Mouse (Mus musculus): ENCODE measurements around the gene Fxyd6. TPM values are rescaled to one million over a fixed set of nuclear protein-coding genes. Genes with fewer than 3 reads are reported as not detected.

Fxyd6 gene
- total and polyA plus RNA-seq, 3 experiments: not detected

- Histone ChIP-seq H3K27me3 (ENCODE audit: control insufficient read depth in 1 of 2, insufficient read depth in 2 of 2, low read length in 2 of 2) (peaks cover 0 to 2% of the 10 kb centered on the region in 2 experiments; a peak in 2 of 4 replicates), H3K79me2 (ENCODE audit: control insufficient read depth, insufficient read depth, low read length, poor library complexity) (no peaks in the 10 kb centered on the region), H3K9ac (ENCODE audit: control insufficient read depth, low read depth, low read length, poor library complexity, severe bottlenecking) (no peak overlapping the region), H3K27ac (ENCODE audit: control insufficient read depth, low read depth, low read length) (no peak overlapping the region), H3K36me3 (ENCODE audit: control insufficient read depth in 1 of 2, insufficient read depth in 2 of 2, low read length in 2 of 2) (no peaks in the 10 kb centered on the region), H3K9me3 (replicated peaks; ENCODE audit: insufficient read depth, low read length) (no peaks in the 10 kb centered on the region), H3K4me1 (ENCODE audit: control insufficient read depth in 1 of 2, insufficient read depth in 2 of 2, low read length in 2 of 2) (no peaks in the 10 kb centered on the region), H3K4me3 (ENCODE audit: control insufficient read depth in 1 of 2, insufficient read depth in 1 of 2, low read depth in 2 of 2, low read length in 2 of 2) (no peak overlapping the region)
- TF ChIP-seq RCOR1 (IDR thresholded peaks at IDR 0.05; ENCODE audit: low read depth, low read length): no peak
- no peak for TF ChIP-seq JUND (IDR thresholded peaks at IDR 0.05; ENCODE audit: low read depth, low read length)
- TF ChIP-seq SMC3 (IDR thresholded peaks at IDR 0.05; ENCODE audit: low read depth, low read length): no peak
- no peak for TF ChIP-seq CHD1 (IDR thresholded peaks at IDR 0.05; ENCODE audit: low read depth, low read length)
- TF ChIP-seq RAD21 (IDR thresholded peaks at IDR 0.05; ENCODE audit: low read depth, low read length): no peak
- no peak for TF ChIP-seq HCFC1 (IDR thresholded peaks at IDR 0.05; ENCODE audit: low read depth, low read length)
- TF ChIP-seq NRF1 (IDR thresholded peaks at IDR 0.05; ENCODE audit: insufficient read depth, low read depth, low read length, poor library complexity, severe bottlenecking): no peak
- TF ChIP-seq MEF2A (IDR thresholded peaks at IDR 0.05; ENCODE audit: extremely low read depth, insufficient replicate concordance, low read depth, low read length, poor library complexity, severe bottlenecking): no peak
- no peak for DNase-seq (ENCODE audit: low read depth, low spot score)
These were observed 32.6 kb upstream of the Fxyd6 start for GRCm38 (mm10) chr9:45337406-45337805.

DNA sequence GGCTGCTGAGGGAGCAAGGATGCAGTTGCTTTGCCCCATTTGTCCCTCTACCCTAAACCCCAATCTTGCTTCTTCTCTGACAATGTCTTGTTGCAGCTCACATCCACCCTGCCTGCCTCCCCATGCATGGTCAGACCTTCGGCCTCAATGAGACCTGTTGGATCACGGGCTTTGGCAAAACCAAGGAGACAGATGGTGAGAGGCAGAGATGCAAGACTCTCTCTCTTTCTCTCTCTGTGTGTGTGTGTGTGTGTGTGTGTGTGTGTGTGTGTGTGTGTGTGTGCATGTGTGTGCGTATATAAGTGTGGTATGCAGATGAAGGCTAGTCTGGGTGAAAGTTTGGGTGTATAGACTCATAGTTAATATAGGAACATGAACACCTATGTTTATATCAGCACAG, 26.9 kb upstream of the Fxyd6 start:
- no peak for DNase-seq (ENCODE audit: low read depth, low spot score)
- no peaks in the 10 kb centered on the region for H3K79me2 ChIP-seq (ENCODE audit: control insufficient read depth, insufficient read depth, low read length, poor library complexity)

GRCm38 (mm10) chr9:45345516-45345915, 24.5 kb upstream of the Fxyd6 start:
- no peaks in the 10 kb centered on the region for H3K4me1 ChIP-seq (ENCODE audit: control insufficient read depth in 1 of 2, insufficient read depth in 2 of 2, low read length in 2 of 2)
- H3K27me3 ChIP-seq (ENCODE audit: control insufficient read depth in 1 of 2, insufficient read depth in 2 of 2, low read length in 2 of 2): no peaks in the 10 kb centered on the region
- no peak for DNase-seq (ENCODE audit: low read depth, low spot score)
- TF ChIP-seq USF1 (IDR thresholded peaks at IDR 0.05; ENCODE audit: low read depth, low read length) (no peak), CTCF (IDR thresholded peaks at IDR 0.05 in 2 of 3, conservative IDR thresholded peaks at IDR 0.05 in 1 of 3; ENCODE audit: control insufficient read depth in 1 of 3, insufficient read depth in 1 of 3, low read depth in 2 of 3, low read length in 3 of 3, poor library complexity in 1 of 3, severe bottlenecking in 1 of 3) (peak in 2 of 3 experiments; percentile 5 to 6; a peak in 1 of 6 replicates), RAD21 (IDR thresholded peaks at IDR 0.05; ENCODE audit: low read depth, low read length) (peak; percentile 5; the same call in 1 of the 2 replicates)
- H3K79me2 ChIP-seq (ENCODE audit: control insufficient read depth, insufficient read depth, low read length, poor library complexity): no peaks in the 10 kb centered on the region
- no peaks in the 10 kb centered on the region for H3K36me3 ChIP-seq (ENCODE audit: control insufficient read depth in 1 of 2, insufficient read depth in 2 of 2, low read length in 2 of 2)
- H3K9ac ChIP-seq (ENCODE audit: control insufficient read depth, low read depth, low read length, poor library complexity, severe bottlenecking): no peak overlapping the region
- no peaks in the 10 kb centered on the region for H3K9me3 ChIP-seq (replicated peaks; ENCODE audit: insufficient read depth, low read length)
- H3K27ac ChIP-seq (ENCODE audit: control insufficient read depth, low read depth, low read length): no peak overlapping the region
- H3K4me3 ChIP-seq (ENCODE audit: control insufficient read depth in 1 of 2, insufficient read depth in 1 of 2, low read depth in 2 of 2, low read length in 2 of 2): no peak overlapping the region

More for the DNA sequence above, 26.9 kb upstream of the Fxyd6 start:
- H3K4me1 ChIP-seq (ENCODE audit: control insufficient read depth in 1 of 2, insufficient read depth in 2 of 2, low read length in 2 of 2): no peaks in the 10 kb centered on the region
- H3K9me3 ChIP-seq (replicated peaks; ENCODE audit: insufficient read depth, low read length): no peaks in the 10 kb centered on the region
- no peak overlapping the region for H3K27ac ChIP-seq (ENCODE audit: control insufficient read depth, low read depth, low read length)
- TF ChIP-seq ETS1 (IDR thresholded peaks at IDR 0.05; ENCODE audit: low read depth, low read length) (no peak), CHD1 (IDR thresholded peaks at IDR 0.05; ENCODE audit: low read depth, low read length) (no peak), HCFC1 (IDR thresholded peaks at IDR 0.05; ENCODE audit: low read depth, low read length) (no peak), NELFE (IDR thresholded peaks at IDR 0.05; ENCODE audit: low read depth, low read length) (no peak)
- no peaks in the 10 kb centered on the region for H3K36me3 ChIP-seq (ENCODE audit: control insufficient read depth in 1 of 2, insufficient read depth in 2 of 2, low read length in 2 of 2)
- no peak overlapping the region for H3K9ac ChIP-seq (ENCODE audit: control insufficient read depth, low read depth, low read length, poor library complexity, severe bottlenecking)
- H3K27me3 ChIP-seq (ENCODE audit: control insufficient read depth in 1 of 2, insufficient read depth in 2 of 2, low read length in 2 of 2): no peaks in the 10 kb centered on the region
- H3K4me3 ChIP-seq (ENCODE audit: control insufficient read depth in 1 of 2, insufficient read depth in 1 of 2, low read depth in 2 of 2, low read length in 2 of 2): no peak overlapping the region
